Mouse (Mus musculus): Measurements from ENCODE around the gene Kif23.

DNA sequence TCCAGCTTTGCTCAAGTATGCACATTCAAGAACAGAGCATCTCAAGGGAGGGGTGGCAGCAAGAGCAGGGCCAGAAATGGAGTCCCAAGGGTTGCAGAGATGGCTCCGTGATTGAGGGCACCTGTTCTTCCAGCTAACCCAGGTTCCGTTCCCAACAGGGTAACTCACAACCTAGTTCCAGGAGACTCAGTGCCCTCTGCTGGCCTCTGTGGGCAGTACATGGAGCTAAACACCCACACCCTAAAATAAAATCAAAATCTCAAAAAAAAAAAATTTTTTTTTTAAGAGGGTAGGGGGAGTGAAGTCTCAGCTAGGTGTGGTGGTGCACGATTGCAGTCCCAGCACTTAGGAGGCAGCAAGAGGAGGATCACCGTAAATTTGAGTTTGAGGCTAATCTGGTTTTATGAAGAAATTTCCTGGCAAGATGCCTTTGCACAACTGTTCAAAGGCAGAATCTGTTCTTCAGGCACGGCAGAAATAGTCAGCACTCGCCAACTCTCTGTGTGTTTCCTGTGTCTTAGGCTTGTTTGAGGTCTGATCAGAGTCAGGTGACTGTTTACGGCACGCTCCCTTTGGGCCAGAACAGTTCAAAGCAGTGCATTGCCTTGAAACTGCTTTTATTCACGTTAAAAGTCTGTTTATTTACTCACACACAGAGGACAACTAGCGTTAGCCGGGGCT lies 38.7 kb upstream of the Kif23 start:
- TF ChIP-seq CEBPB (IDR thresholded peaks at IDR 0.05; ENCODE audit: insufficient read depth, poor library complexity, severe bottlenecking) (no peak), POLR2AphosphoS2 (IDR thresholded peaks at IDR 0.05; ENCODE audit: insufficient read length, low read depth) (no peak), MAX (IDR thresholded peaks at IDR 0.05; ENCODE audit: low read depth) (no peak), REST (IDR thresholded peaks at IDR 0.05; ENCODE audit: insufficient read depth, insufficient read length) (no peak), POLR2A (IDR thresholded peaks at IDR 0.05; ENCODE audit: insufficient read length, low read depth) (no peak), TCF12 (IDR thresholded peaks at IDR 0.05; ENCODE audit: insufficient read depth, poor library complexity, severe bottlenecking) (no peak), USF1 (IDR thresholded peaks at IDR 0.05; ENCODE audit: low read depth) (no peak), TCF3 (IDR thresholded peaks at IDR 0.05; ENCODE audit: insufficient read length, low read depth) (no peak), MYOD1 (IDR thresholded peaks at IDR 0.05; ENCODE audit: control insufficient read depth in 1 of 3, insufficient read length in 2 of 3, low read depth in 2 of 3) (no peak), E2F4 (IDR thresholded peaks at IDR 0.05; ENCODE audit: insufficient read depth) (no peak)

All from myocyte (in vitro differentiated cells).